8 mouse cellular contexts compared by ENCODE assay signal in the genomic region with DNA sequence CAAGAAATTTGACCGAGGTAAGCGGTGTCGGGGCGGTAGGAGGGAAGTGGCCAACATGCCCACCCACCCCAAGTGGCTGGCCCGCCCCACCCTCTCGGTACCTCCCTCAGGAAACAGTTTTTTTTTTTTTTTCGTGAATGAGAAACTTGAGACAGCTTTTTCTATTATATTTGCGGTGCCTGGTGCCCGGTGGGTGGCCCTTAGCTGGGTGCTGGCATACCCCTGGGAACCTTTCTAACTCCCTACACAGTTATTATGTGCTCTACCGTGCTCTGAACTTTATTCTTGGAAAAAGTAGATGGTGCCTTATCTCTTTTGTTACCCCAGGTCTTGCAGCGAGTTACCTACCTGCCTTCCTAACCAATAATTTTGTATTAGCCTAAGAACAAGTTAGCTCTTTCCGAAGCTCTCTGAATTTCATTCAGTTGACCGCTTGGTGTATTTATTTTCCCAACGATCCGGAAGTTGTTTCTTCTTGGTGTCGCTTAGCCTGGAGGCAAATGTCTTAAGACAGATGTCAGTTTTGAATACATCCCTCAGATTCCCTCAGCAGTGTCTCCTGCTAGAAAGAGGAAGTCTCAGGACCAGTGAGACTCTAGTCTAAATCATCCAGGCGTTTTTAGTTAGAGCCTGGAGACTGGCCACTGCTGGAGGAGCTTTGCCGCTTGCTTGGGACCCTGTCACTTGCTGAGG. TPM values are rescaled to one million over a fixed set of nuclear protein-coding genes. Genes with fewer than 3 reads are reported as not detected.
A peak's percentile ranks its signal among the peaks of the same experiment; 100 is the strongest.
DNase-seq lines count a peak whose midpoint lies in the region; ATAC-seq and TF ChIP-seq lines count a peak whose summit lies in the region.

No protein-coding gene starts in this region.

- no peaks in the 10 kb centered on the region for H3K9me3 ChIP-seq in hindbrain, embryonic 16.5 days (ENCODE audit: control insufficient read depth, low read length)

- peak overlapping the region; percentile 95 for H3K4me2 ChIP-seq in hindbrain, embryonic 16.5 days (ENCODE audit: low read length)
- peak overlapping the region; percentile 90 for H3K4me2 ChIP-seq in myocyte (ENCODE audit: low read depth)

- peak overlapping the region; percentile 87 for H3K9ac ChIP-seq in hindbrain, embryonic 16.5 days (ENCODE audit: low read depth, low read length)

- H3K36me3 ChIP-seq in hindbrain, embryonic 16.5 days (ENCODE audit: control insufficient read depth, insufficient read depth, low read length), result no peaks in the 10 kb centered on the region; the same call in 1 of the 2 replicates
- peaks cover 17% of the 10 kb centered on the region for H3K36me3 ChIP-seq in myocyte (ENCODE audit: control insufficient read depth, insufficient read depth)

- H3ac ChIP-seq in myocyte (ENCODE audit: control insufficient read depth, insufficient read length), result peak overlapping the region; percentile 3

- no peak for TF ChIP-seq POLR2A in bone marrow macrophage, adult 2 months (IDR thresholded peaks at IDR 0.05; ENCODE audit: borderline replicate concordance, low read depth, low read length)
- TF ChIP-seq POLR2A in myocyte (IDR thresholded peaks at IDR 0.05; ENCODE audit: insufficient read length, low read depth), result no peak

- peak; percentile 28 for ATAC-seq in hindbrain, embryonic 16.5 days

- no peak for TF ChIP-seq CTCF in layer of hippocampus, adult 2 months (conservative IDR thresholded peaks at IDR 0.05)
- TF ChIP-seq CTCF in bone marrow macrophage, adult 2 months (IDR thresholded peaks at IDR 0.05; ENCODE audit: low read depth, low read length), result no peak

- peak overlapping the region; percentile 74 for H3K4me3 ChIP-seq in layer of hippocampus, adult 2 months
- peak overlapping the region; percentile 70 for H3K4me3 ChIP-seq in bone marrow macrophage, adult 2 months (ENCODE audit: insufficient read depth, low read length)
- H3K4me3 ChIP-seq in hindbrain, embryonic 16.5 days (ENCODE audit: low read length), result peak overlapping the region; percentile 83
- peak overlapping the region; percentile 61 for H3K4me3 ChIP-seq in myocyte

- 1% methylated on average over 18 of the region's 18 CpGs for WGBS in hindbrain, embryonic 16.5 days

- no peak for DNase-seq in layer of hippocampus, adult 2 months (ENCODE audit: low spot score in 2 of 2)
- no peak for DNase-seq in layer of hippocampus, postnatal 25 days (ENCODE audit: extremely low spot score in 1 of 2, low spot score in 1 of 2)
- no peak for DNase-seq in cerebellum, adult 9-11 months
- no peak for DNase-seq in cerebellum, postnatal 36 days
- DNase-seq in right cerebral cortex, postnatal 25 days, result no peak

- peak overlapping the region; percentile 94 for H3K27ac ChIP-seq in layer of hippocampus, adult 2 months
- peak overlapping the region; percentile 64 for H3K27ac ChIP-seq in bone marrow macrophage, adult 2 months (ENCODE audit: insufficient read depth, low read depth, low read length)
- H3K27ac ChIP-seq in hindbrain, embryonic 16.5 days (ENCODE audit: low read depth, low read length), result peak overlapping the region; percentile 94

- peaks cover 3% of the 10 kb centered on the region for H3K79me2 ChIP-seq in myocyte (ENCODE audit: control insufficient read depth, insufficient read depth)

- H3K27me3 ChIP-seq in hindbrain, embryonic 16.5 days (replicated peaks; ENCODE audit: control insufficient read depth, insufficient read depth, low read length), result no peaks in the 10 kb centered on the region
- no peaks in the 10 kb centered on the region for H3K27me3 ChIP-seq in myocyte (ENCODE audit: control insufficient read depth, insufficient read depth, insufficient read length)

- H3K4me1 ChIP-seq in bone marrow macrophage, adult 2 months (ENCODE audit: control insufficient read depth, insufficient read depth, low read length), result peaks cover 2% of the 10 kb centered on the region; the same call in 1 of the 2 replicates
- H3K4me1 ChIP-seq in hindbrain, embryonic 16.5 days (ENCODE audit: control insufficient read depth, insufficient read depth, low read depth, low read length), result peaks cover 32% of the 10 kb centered on the region

TF ChIP-seq in myocyte, 11 proteins besides CTCF, POLR2A, EP300 and RAD21:
- TF ChIP-seq TCF3 (IDR thresholded peaks at IDR 0.05; ENCODE audit: insufficient read length, low read depth), result no peak
- no peak for TF ChIP-seq SRF (IDR thresholded peaks at IDR 0.05; ENCODE audit: control insufficient read depth, insufficient read length, low read depth)
- no peak for TF ChIP-seq REST (IDR thresholded peaks at IDR 0.05; ENCODE audit: insufficient read depth, insufficient read length)
- no peak for TF ChIP-seq MYOG (IDR thresholded peaks at IDR 0.05; ENCODE audit: control insufficient read depth in 1 of 3, insufficient read depth in 1 of 3, insufficient read length in 2 of 3, low read depth in 2 of 3)
- no peak for TF ChIP-seq POLR2AphosphoS2 (IDR thresholded peaks at IDR 0.05; ENCODE audit: insufficient read length, low read depth)
- TF ChIP-seq USF1 (IDR thresholded peaks at IDR 0.05; ENCODE audit: low read depth), result no peak
- TF ChIP-seq TCF12 (IDR thresholded peaks at IDR 0.05; ENCODE audit: insufficient read depth, poor library complexity, severe bottlenecking), result no peak
- no peak for TF ChIP-seq MAX (IDR thresholded peaks at IDR 0.05; ENCODE audit: low read depth)
- no peak for TF ChIP-seq CEBPB (IDR thresholded peaks at IDR 0.05; ENCODE audit: insufficient read depth, poor library complexity, severe bottlenecking)
- TF ChIP-seq E2F4 (IDR thresholded peaks at IDR 0.05; ENCODE audit: insufficient read depth), result no peak
- no peak for TF ChIP-seq MYOD1 (IDR thresholded peaks at IDR 0.05; ENCODE audit: control insufficient read depth in 1 of 3, insufficient read length in 2 of 3, low read depth in 2 of 3)

RNA-seq across cellular contexts. Expression of a gene that starts 0.6 kb away (rescaled TPM):
- total RNA-seq in layer of hippocampus, adult 2 months (2021), result 10 to 100 TPM; 74.2 to 79.5 TPM
- 10 to 100 TPM; 63.8 to 76.4 TPM for total RNA-seq in layer of hippocampus, postnatal 25 days (2021)
- polyA plus RNA-seq in bone marrow macrophage, adult 2 months (2012; ENCODE audit: insufficient read depth, insufficient read length, missing spikeins), result 1.0 and 1.6 TPM in 2 replicates
- polyA plus RNA-seq in hindbrain, embryonic 16.5 days (2015; fragmentation: Nextera tagmentation; extraction: Ambion mirVana), result 24.9 and 26.8 TPM in 2 replicates
- polyA plus RNA-seq in myocyte (2012; fragmentation: generic; extraction: Trizol), result 4.4 TPM

RNA-seq across cellular contexts. Expression of a gene that starts 0.7 kb away (rescaled TPM):
- 10 to 100 TPM; 26.1 TPM for total RNA-seq in layer of hippocampus, adult 2 months (2021)
- total RNA-seq in layer of hippocampus, postnatal 25 days (2021), result 10 to 100 TPM; 24.8 to 26.2 TPM
- 10.1 and 17.5 TPM in 2 replicates for polyA plus RNA-seq in bone marrow macrophage, adult 2 months (2012; ENCODE audit: insufficient read depth, insufficient read length, missing spikeins)
- 87.7 and 94.6 TPM in 2 replicates for polyA plus RNA-seq in hindbrain, embryonic 16.5 days (2015; fragmentation: Nextera tagmentation; extraction: Ambion mirVana)
- 60.5 TPM for polyA plus RNA-seq in myocyte (2012; fragmentation: generic; extraction: Trizol)

RNA-seq across cellular contexts. Expression of a gene that starts 14.8 kb away (rescaled TPM):
- total RNA-seq in layer of hippocampus, adult 2 months (2021), result 10 to 100 TPM; 87.0 to 90.7 TPM
- total RNA-seq in layer of hippocampus, postnatal 25 days (2021), result 10 to 100 TPM; 62.2 to 79.5 TPM
- not detected in 2 replicates for polyA plus RNA-seq in bone marrow macrophage, adult 2 months (2012; ENCODE audit: insufficient read depth, insufficient read length, missing spikeins)
- polyA plus RNA-seq in hindbrain, embryonic 16.5 days (2015; fragmentation: Nextera tagmentation; extraction: Ambion mirVana), result 7.3 and 7.5 TPM in 2 replicates
- polyA plus RNA-seq in myocyte (2012; fragmentation: generic; extraction: Trizol), result 14.0 TPM

RNA-seq across cellular contexts. Expression of a gene that starts 16.2 kb away (rescaled TPM):
- total RNA-seq in layer of hippocampus, adult 2 months (2021), result 10 to 100 TPM; 12.5 to 16.2 TPM
- total RNA-seq in layer of hippocampus, postnatal 25 days (2021), result 10 to 100 TPM in 1 of 2 experiments, 1 to 10 TPM in 1; 9.0 to 14.2 TPM
- not detected in 2 replicates for polyA plus RNA-seq in bone marrow macrophage, adult 2 months (2012; ENCODE audit: insufficient read depth, insufficient read length, missing spikeins)
- polyA plus RNA-seq in hindbrain, embryonic 16.5 days (2015; fragmentation: Nextera tagmentation; extraction: Ambion mirVana), result 0.93 and 1.4 TPM in 2 replicates
- 1.4 TPM for polyA plus RNA-seq in myocyte (2012; fragmentation: generic; extraction: Trizol)

RNA-seq across cellular contexts. Expression of a gene that starts 25.1 kb away (rescaled TPM):
- 100 to 1,000 TPM; 450 to 457 TPM for total RNA-seq in layer of hippocampus, adult 2 months (2021)
- 100 to 1,000 TPM; 489 to 490 TPM for total RNA-seq in layer of hippocampus, postnatal 25 days (2021)
- 6.2 and 7.6 TPM in 2 replicates for polyA plus RNA-seq in bone marrow macrophage, adult 2 months (2012; ENCODE audit: insufficient read depth, insufficient read length, missing spikeins)
- polyA plus RNA-seq in hindbrain, embryonic 16.5 days (2015; fragmentation: Nextera tagmentation; extraction: Ambion mirVana), result 49.6 and 56.7 TPM in 2 replicates
- 0.62 TPM for polyA plus RNA-seq in myocyte (2012; fragmentation: generic; extraction: Trizol)
